Mouse (Mus musculus): ENCODE measurements around the gene Map4k4. TPM values are rescaled to one million over a fixed set of nuclear protein-coding genes. Genes with fewer than 3 reads are reported as not detected.

The Map4k4 gene
- polyA plus RNA-seq, 1 experiment from 2014 or later, result 40.1 TPM

- Histone ChIP-seq H3K27ac (no peak overlapping the region), H3K4me3 (no peak overlapping the region), H3K9me3 (no peaks in the 10 kb centered on the region), H3K4me1 (replicated peaks) (peaks cover 98% of the 10 kb centered on the region), H3K36me3 (peaks cover 3% of the 10 kb centered on the region; the same call in 1 of the 2 replicates), H3K27me3 (ENCODE audit: insufficient read depth, poor library complexity, severe bottlenecking) (no peaks in the 10 kb centered on the region)
- WGBS, result 55% methylated on average over 5 of the region's 5 CpGs
- no peak for DNase-seq (ENCODE audit: low spot score)
These were observed 43.7 kb downstream of the Map4k4 start for GRCm38 (mm10) chr1:39944306-39944971.

- WGBS, result 45% methylated on average over 4 of the region's 4 CpGs
- Histone ChIP-seq H3K36me3 (no peaks in the 10 kb centered on the region), H3K27ac (no peak overlapping the region), H3K4me1 (replicated peaks) (peaks cover 98% of the 10 kb centered on the region), H3K9me3 (no peaks in the 10 kb centered on the region), H3K27me3 (ENCODE audit: insufficient read depth, poor library complexity, severe bottlenecking) (no peaks in the 10 kb centered on the region), H3K4me3 (no peak overlapping the region)
- no peak for DNase-seq (ENCODE audit: low spot score)
These were observed 44.2 kb downstream of the Map4k4 start for GRCm38 (mm10) chr1:39944972-39945323.

GRCm38 (mm10) chr1:39946391-39946790 lies 45.7 kb downstream of the Map4k4 start:
- Histone ChIP-seq H3K9me3 (no peaks in the 10 kb centered on the region), H3K27ac (no peak overlapping the region), H3K4me1 (replicated peaks) (peaks cover 95% of the 10 kb centered on the region)

DNA sequence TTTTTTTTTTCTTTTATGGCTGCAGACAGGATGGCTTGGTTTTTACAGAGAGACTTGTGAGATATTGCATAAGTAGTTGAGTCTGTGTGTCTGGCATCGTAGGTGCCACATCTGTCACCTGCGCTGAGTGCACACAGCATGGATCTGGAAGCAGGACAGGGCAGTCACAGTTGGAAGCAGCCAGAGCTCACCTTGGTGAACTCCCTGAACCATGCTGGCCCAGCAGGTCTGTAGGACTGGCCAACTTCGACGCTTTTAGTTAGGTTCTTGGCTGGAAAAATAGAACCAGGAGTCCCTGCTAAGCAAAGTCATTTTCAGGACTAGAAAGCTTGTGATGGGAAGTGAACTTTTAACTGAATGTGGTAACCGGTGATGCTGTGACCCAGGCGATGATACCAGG lies 46.5 kb downstream of the Map4k4 start:
- Histone ChIP-seq H3K36me3 (no peaks in the 10 kb centered on the region), H3K4me1 (replicated peaks) (peaks cover 94% of the 10 kb centered on the region), H3K9me3 (no peaks in the 10 kb centered on the region), H3K27me3 (ENCODE audit: insufficient read depth, poor library complexity, severe bottlenecking) (no peaks in the 10 kb centered on the region), H3K4me3 (no peak overlapping the region), H3K27ac (peak overlapping the region; percentile 66; the same call in 1 of the 2 replicates)
- 75% methylated on average over 6 of the region's 6 CpGs for WGBS
- DNase-seq (ENCODE audit: low spot score), result no peak

More at GRCm38 (mm10) chr1:39946391-39946790, 45.7 kb downstream of the Map4k4 start:
- 73% methylated on average over 4 of the region's 4 CpGs for WGBS
- no peaks in the 10 kb centered on the region for H3K27me3 ChIP-seq (ENCODE audit: insufficient read depth, poor library complexity, severe bottlenecking)
- H3K4me3 ChIP-seq, result no peak overlapping the region
- no peak for DNase-seq (ENCODE audit: low spot score)
- H3K36me3 ChIP-seq, result no peaks in the 10 kb centered on the region

DNA sequence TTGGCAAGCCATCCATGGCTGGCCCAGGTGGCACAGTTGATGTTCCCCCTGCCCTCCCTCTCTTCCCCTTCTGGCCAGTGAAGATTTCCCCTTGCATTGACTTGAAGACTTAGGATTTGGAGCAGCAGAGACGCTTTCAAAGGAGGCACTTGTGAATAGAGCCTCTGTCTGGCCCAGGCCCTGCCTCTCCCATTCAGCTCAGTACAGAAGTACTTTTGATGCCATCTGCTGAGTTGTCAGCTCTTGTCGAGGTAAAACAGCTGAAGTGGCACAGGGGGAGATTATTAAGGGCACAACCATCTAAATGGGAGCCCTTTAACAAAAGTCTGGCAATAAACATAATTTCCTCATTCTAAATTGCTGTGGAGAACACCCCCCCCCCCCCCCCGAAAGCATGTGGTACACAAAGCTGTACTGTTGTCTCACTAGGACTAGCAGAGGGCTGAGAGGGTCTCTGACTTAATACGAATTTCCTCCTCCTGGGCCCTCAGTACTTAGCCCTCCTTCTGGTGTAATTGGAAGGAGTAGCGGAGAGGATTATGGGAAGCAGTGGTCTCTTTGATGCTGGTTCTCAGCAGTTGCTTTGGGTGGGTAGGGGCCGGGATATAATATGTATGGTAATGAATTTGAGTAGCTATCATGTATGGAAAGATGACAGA lies 47.1 kb downstream of the Map4k4 start:
- Histone ChIP-seq H3K4me3 (no peak overlapping the region), H3K27ac (peak overlapping the region; percentile 66; the same call in 1 of the 2 replicates), H3K9me3 (no peaks in the 10 kb centered on the region), H3K36me3 (no peaks in the 10 kb centered on the region), H3K27me3 (ENCODE audit: insufficient read depth, poor library complexity, severe bottlenecking) (no peaks in the 10 kb centered on the region), H3K4me1 (replicated peaks) (peaks cover 93% of the 10 kb centered on the region)
- peak; percentile 23 for DNase-seq (ENCODE audit: low spot score)
- WGBS, result 45% methylated on average over 6 of the region's 6 CpGs

- Histone ChIP-seq H3K27ac (no peak overlapping the region), H3K27me3 (ENCODE audit: insufficient read depth, poor library complexity, severe bottlenecking) (no peaks in the 10 kb centered on the region), H3K36me3 (no peaks in the 10 kb centered on the region), H3K4me3 (no peak overlapping the region), H3K9me3 (no peaks in the 10 kb centered on the region), H3K4me1 (replicated peaks) (peaks cover 83% of the 10 kb centered on the region)
- 60% methylated on average over 5 of the region's 5 CpGs for whole genome bisulfite sequencing
- no peak for DNase-seq (ENCODE audit: low spot score)
These were observed 48.5 kb downstream of the Map4k4 start for GRCm38 (mm10) chr1:39949205-39949604.

- H3K27me3 ChIP-seq (ENCODE audit: insufficient read depth, poor library complexity, severe bottlenecking), result no peaks in the 10 kb centered on the region
- peaks cover 77% of the 10 kb centered on the region for H3K4me1 ChIP-seq (replicated peaks)
- 48% methylated on average over 10 of the region's 10 CpGs for WGBS
- H3K9me3 ChIP-seq, result no peaks in the 10 kb centered on the region
- H3K36me3 ChIP-seq, result no peaks in the 10 kb centered on the region
- DNase-seq (ENCODE audit: low spot score), result no peak
- no peak overlapping the region for H3K4me3 ChIP-seq
- H3K27ac ChIP-seq, result no peak overlapping the region
These were observed 49.2 kb downstream of the Map4k4 start for GRCm38 (mm10) chr1:39949790-39950462.

DNA sequence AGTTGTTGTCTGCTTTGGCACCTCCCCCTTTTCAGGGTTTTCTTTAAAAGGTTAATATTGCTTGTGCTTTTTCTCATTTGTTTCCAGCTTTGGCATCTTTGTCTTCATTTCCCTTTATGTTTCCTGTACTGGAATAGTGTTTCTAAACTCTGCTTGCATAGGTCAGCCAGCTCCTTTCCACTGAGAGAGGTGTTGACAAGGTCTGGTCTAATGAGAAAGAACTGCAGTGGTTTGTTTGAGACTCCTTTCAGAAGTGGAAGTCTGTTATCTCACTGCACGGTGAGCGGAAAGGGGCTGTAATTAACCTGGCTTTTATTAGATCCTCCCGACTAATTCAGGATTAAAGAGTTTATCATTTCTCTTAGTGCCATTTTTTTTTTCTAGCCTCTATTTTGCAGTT lies 49.9 kb downstream of the Map4k4 start:
- Histone ChIP-seq H3K4me1 (replicated peaks) (peaks cover 78% of the 10 kb centered on the region), H3K36me3 (no peaks in the 10 kb centered on the region), H3K27ac (no peak overlapping the region), H3K9me3 (no peaks in the 10 kb centered on the region), H3K4me3 (no peak overlapping the region), H3K27me3 (ENCODE audit: insufficient read depth, poor library complexity, severe bottlenecking) (no peaks in the 10 kb centered on the region)
- no peak for DNase-seq (ENCODE audit: low spot score)
- 84% methylated on average over 3 of the region's 3 CpGs for WGBS

- H3K27ac ChIP-seq, result no peak overlapping the region
- no peaks in the 10 kb centered on the region for H3K27me3 ChIP-seq (ENCODE audit: insufficient read depth, poor library complexity, severe bottlenecking)
- DNase-seq (ENCODE audit: low spot score), result no peak
- no peaks in the 10 kb centered on the region for H3K36me3 ChIP-seq
- H3K4me3 ChIP-seq, result no peak overlapping the region
- H3K9me3 ChIP-seq, result no peaks in the 10 kb centered on the region
- 90% methylated on average over 3 of the region's 3 CpGs for WGBS
- H3K4me1 ChIP-seq (replicated peaks), result peaks cover 71% of the 10 kb centered on the region
These were observed 53.9 kb downstream of the Map4k4 start for GRCm38 (mm10) chr1:39954652-39955051.

DNA sequence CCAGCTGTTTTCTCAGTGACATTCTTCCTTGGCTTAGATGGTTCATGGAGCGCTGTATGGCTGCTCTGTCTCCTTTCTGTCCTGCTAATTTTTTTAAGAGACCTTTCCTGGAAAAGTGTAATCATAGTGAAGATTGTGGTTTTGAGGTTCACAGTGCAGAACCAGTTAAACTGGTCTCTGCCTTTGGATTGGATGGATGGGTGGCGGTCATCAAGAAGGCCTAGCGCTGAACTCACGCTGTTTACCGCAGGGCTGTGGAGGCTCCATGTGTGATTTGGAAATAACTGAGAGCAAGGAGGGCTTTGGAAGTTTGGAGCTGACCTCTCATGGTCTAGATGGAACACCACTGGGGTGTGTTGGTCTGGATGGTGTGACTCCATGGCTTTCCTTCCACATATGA lies 56.0 kb downstream of the Map4k4 start:
- no peak for DNase-seq (ENCODE audit: low spot score)
- no peaks in the 10 kb centered on the region for H3K9me3 ChIP-seq
- H3K27me3 ChIP-seq (ENCODE audit: insufficient read depth, poor library complexity, severe bottlenecking), result no peaks in the 10 kb centered on the region
- peaks cover 63% of the 10 kb centered on the region for H3K4me1 ChIP-seq (replicated peaks)
- 75% methylated on average over 5 of the region's 5 CpGs for WGBS
- no peak overlapping the region for H3K27ac ChIP-seq
- no peak overlapping the region for H3K4me3 ChIP-seq
- H3K36me3 ChIP-seq, result no peaks in the 10 kb centered on the region

- peaks cover 11% of the 10 kb centered on the region for H3K36me3 ChIP-seq
- peaks cover 60% of the 10 kb centered on the region for H3K4me1 ChIP-seq (replicated peaks)
- 89% methylated on average over 7 of the region's 7 CpGs for WGBS
- H3K4me3 ChIP-seq, result no peak overlapping the region
- no peaks in the 10 kb centered on the region for H3K27me3 ChIP-seq (ENCODE audit: insufficient read depth, poor library complexity, severe bottlenecking)
- DNase-seq (ENCODE audit: low spot score), result no peak
- no peak overlapping the region for H3K27ac ChIP-seq
- H3K9me3 ChIP-seq, result no peaks in the 10 kb centered on the region
These were observed 57.3 kb downstream of the Map4k4 start for GRCm38 (mm10) chr1:39957981-39958380.

- Histone ChIP-seq H3K4me1 (replicated peaks) (peaks cover 59% of the 10 kb centered on the region), H3K9me3 (no peaks in the 10 kb centered on the region), H3K36me3 (peaks cover 36% of the 10 kb centered on the region), H3K4me3 (no peak overlapping the region), H3K27me3 (ENCODE audit: insufficient read depth, poor library complexity, severe bottlenecking) (no peaks in the 10 kb centered on the region), H3K27ac (no peak overlapping the region)
- no peak for DNase-seq (ENCODE audit: low spot score)
- WGBS, result 98% methylated on average over 1 of the region's 1 CpGs
These were observed 59.9 kb downstream of the Map4k4 start for GRCm38 (mm10) chr1:39960623-39961022.

- DNase-seq (ENCODE audit: low spot score), result no peak
- no peaks in the 10 kb centered on the region for H3K9me3 ChIP-seq
- peaks cover 40% of the 10 kb centered on the region for H3K36me3 ChIP-seq
- H3K4me1 ChIP-seq (replicated peaks), result peaks cover 55% of the 10 kb centered on the region
- H3K27ac ChIP-seq, result no peak overlapping the region
- no peaks in the 10 kb centered on the region for H3K27me3 ChIP-seq (ENCODE audit: insufficient read depth, poor library complexity, severe bottlenecking)
- H3K4me3 ChIP-seq, result no peak overlapping the region
- WGBS, result 92% methylated on average over 6 of the region's 6 CpGs
These were observed 60.4 kb downstream of the Map4k4 start for GRCm38 (mm10) chr1:39961113-39961512.
